In the genomic region with DNA sequence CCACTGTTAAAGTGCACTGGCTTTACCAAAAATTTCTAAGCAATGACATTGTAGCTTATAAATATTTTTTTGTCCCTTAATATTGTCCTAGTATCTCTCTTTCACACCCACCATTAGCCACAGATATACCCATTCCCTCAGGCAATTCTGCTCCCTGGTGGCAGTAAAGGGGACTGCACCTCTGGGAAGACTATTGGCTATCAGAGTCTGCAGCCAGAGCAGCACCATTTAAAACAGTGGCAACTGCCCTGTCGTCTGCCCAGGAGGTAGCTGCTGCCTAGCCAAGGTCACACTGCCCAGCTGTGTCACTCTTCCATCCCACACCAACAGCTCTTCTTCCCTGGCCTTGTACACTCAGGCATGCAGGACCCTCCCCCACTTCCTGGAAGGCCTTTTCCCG, we compare ENCODE assay signal across 9 mouse cellular contexts. TPM values are rescaled to one million over a fixed set of nuclear protein-coding genes. Genes with fewer than 3 reads are reported as not detected.
DNase-seq lines count a peak whose midpoint lies in the region; ATAC-seq and TF ChIP-seq lines count a peak whose summit lies in the region.
"Had no signal": no experiment of that assay in that cellular context is flagged by ENCODE, and none has a peak within 500 bp of the region (broad histone marks: within the 10 kb centered on the region; RNA-seq: fewer than 3 reads in every experiment).

No protein-coding gene starts in this region.

- no peak overlapping the region for H3K4me3 ChIP-seq in midbrain, embryonic 10.5 days
- H3K4me3 ChIP-seq in midbrain, embryonic 16.5 days (ENCODE audit: low read depth, low read length): no peak overlapping the region
- H3K4me3 ChIP-seq in hindbrain, postnatal 0 days (ENCODE audit: low read length): no peak overlapping the region
- no peak overlapping the region for H3K4me3 ChIP-seq in liver, adult 2 months (ENCODE audit: insufficient read depth, low read depth, low read length)
- H3K4me3 ChIP-seq in neural tube, embryonic 15.5 days (replicated peaks): no peak overlapping the region
- H3K4me3 ChIP-seq: neural tube, embryonic 12.5 days had no signal

- TF ChIP-seq CTCF in hindbrain, postnatal 0 days (IDR thresholded peaks at IDR 0.05; ENCODE audit: low read depth): peak; percentile 83
- peak; percentile 75 for TF ChIP-seq CTCF in liver, adult 2 months (IDR thresholded peaks at IDR 0.05; ENCODE audit: low read depth, low read length)

- 58% methylated on average over 2 of the region's 2 CpGs for WGBS in midbrain, embryonic 10.5 days
- 60% methylated on average over 2 of the region's 2 CpGs for WGBS in midbrain, embryonic 16.5 days
- WGBS in hindbrain, postnatal 0 days: 48% methylated on average over 2 of the region's 2 CpGs
- 59% methylated on average over 2 of the region's 2 CpGs for WGBS in liver, adult 2 months
- 56% methylated on average over 2 of the region's 2 CpGs for WGBS in neural tube, embryonic 15.5 days

- no peaks in the 10 kb centered on the region for H3K9me3 ChIP-seq in midbrain, embryonic 10.5 days (replicated peaks)
- no peaks in the 10 kb centered on the region for H3K9me3 ChIP-seq in midbrain, embryonic 16.5 days (replicated peaks; ENCODE audit: control insufficient read depth, low read length, poor library complexity, severe bottlenecking)
- no peaks in the 10 kb centered on the region for H3K9me3 ChIP-seq in hindbrain, postnatal 0 days (ENCODE audit: low read length)
- H3K9me3 ChIP-seq in neural tube, embryonic 15.5 days (replicated peaks): no peaks in the 10 kb centered on the region
- H3K9me3 ChIP-seq: neural tube, embryonic 12.5 days had no signal

- H3K36me3 ChIP-seq in midbrain, embryonic 10.5 days: no peaks in the 10 kb centered on the region
- no peaks in the 10 kb centered on the region for H3K36me3 ChIP-seq in midbrain, embryonic 16.5 days (ENCODE audit: control insufficient read depth, insufficient read depth, low read length)
- H3K36me3 ChIP-seq in hindbrain, postnatal 0 days (ENCODE audit: insufficient read depth, low read length): no peaks in the 10 kb centered on the region
- no peaks in the 10 kb centered on the region for H3K36me3 ChIP-seq in liver, adult 2 months (ENCODE audit: control insufficient read depth, insufficient read depth, low read length)
- H3K36me3 ChIP-seq in neural tube, embryonic 15.5 days: no peaks in the 10 kb centered on the region
- H3K36me3 ChIP-seq: neural tube, embryonic 12.5 days had no signal

- H3K4me2 ChIP-seq in midbrain, embryonic 16.5 days (ENCODE audit: low read length): no peak overlapping the region
- H3K4me2 ChIP-seq in hindbrain, postnatal 0 days (ENCODE audit: low read depth, low read length): no peak overlapping the region
- 0 out of 2 replicates have a peak overlapping the region, but pooled peaks have one; percentile 13 for H3K4me2 ChIP-seq in neural tube, embryonic 15.5 days
- H3K4me2 ChIP-seq: neural tube, embryonic 12.5 days had no signal

- H3K27me3 ChIP-seq in midbrain, embryonic 10.5 days (ENCODE audit: low read depth, poor library complexity, severe bottlenecking): peaks cover 4% of the 10 kb centered on the region; the same call in 1 of the 2 replicates
- no peaks in the 10 kb centered on the region for H3K27me3 ChIP-seq in midbrain, embryonic 16.5 days (ENCODE audit: control insufficient read depth, insufficient read depth, low read depth, low read length)
- H3K27me3 ChIP-seq in hindbrain, postnatal 0 days (ENCODE audit: insufficient read depth, low read length): no peaks in the 10 kb centered on the region
- no peaks in the 10 kb centered on the region for H3K27me3 ChIP-seq in liver, adult 2 months (ENCODE audit: control insufficient read depth, insufficient read depth, low read length)
- H3K27me3 ChIP-seq in neural tube, embryonic 15.5 days (replicated peaks): no peaks in the 10 kb centered on the region
- H3K27me3 ChIP-seq: neural tube, embryonic 12.5 days had no signal

- peaks cover 9% of the 10 kb centered on the region; the same call in 1 of the 2 replicates for H3K4me1 ChIP-seq in midbrain, embryonic 10.5 days
- no peaks in the 10 kb centered on the region; the same call in 1 of the 2 replicates for H3K4me1 ChIP-seq in midbrain, embryonic 16.5 days (ENCODE audit: control insufficient read depth, insufficient read depth, low read length)
- H3K4me1 ChIP-seq in hindbrain, postnatal 0 days (ENCODE audit: insufficient read depth, low read length): no peaks in the 10 kb centered on the region
- no peaks in the 10 kb centered on the region for H3K4me1 ChIP-seq in liver, adult 2 months (ENCODE audit: control insufficient read depth, insufficient read depth, low read length)
- peaks cover 9% of the 10 kb centered on the region; the same call in 1 of the 2 replicates for H3K4me1 ChIP-seq in neural tube, embryonic 15.5 days

- no peak for TF ChIP-seq POLR2A in liver, adult 2 months (IDR thresholded peaks at IDR 0.05; ENCODE audit: extremely low read depth, insufficient read depth, low read length)

- peak; percentile 58 for DNase-seq in midbrain, embryonic 10.5 days (ENCODE audit: low spot score)
- peak; percentile 44 for DNase-seq in brain, adult 2 months (ENCODE audit: low read depth, low spot score)
- DNase-seq in gastrocnemius, postnatal 10 days: peak; percentile 81
- DNase-seq in hindbrain, postnatal 0 days (ENCODE audit: low spot score): peak; percentile 66
- peak; percentile 36 for DNase-seq in liver, adult 2 months (ENCODE audit: extremely low read depth, low read depth, low spot score)
- DNase-seq in thymus, postnatal 0 days (ENCODE audit: low spot score): peak; percentile 60

- ATAC-seq in midbrain, embryonic 16.5 days: no peak
- ATAC-seq in hindbrain, postnatal 0 days: peak; percentile 30; the same call in 1 of the 2 replicates
- no peak for ATAC-seq in neural tube, embryonic 15.5 days (ENCODE audit: low FRiP score)

- H3K79me2 ChIP-seq in liver, adult 2 months (ENCODE audit: control insufficient read depth, insufficient read depth, low read length): no peaks in the 10 kb centered on the region

- H3K9ac ChIP-seq in midbrain, embryonic 16.5 days (ENCODE audit: low read depth, low read length): no peak overlapping the region
- H3K9ac ChIP-seq in hindbrain, postnatal 0 days (replicated peaks; ENCODE audit: low read length): no peak overlapping the region
- no peak overlapping the region for H3K9ac ChIP-seq in liver, adult 2 months (ENCODE audit: low read depth, low read length)
- no peak overlapping the region for H3K9ac ChIP-seq in neural tube, embryonic 15.5 days (replicated peaks)
- H3K9ac ChIP-seq: neural tube, embryonic 12.5 days had no signal

- no peak overlapping the region for H3K27ac ChIP-seq in midbrain, embryonic 10.5 days (replicated peaks)
- no peak overlapping the region for H3K27ac ChIP-seq in midbrain, embryonic 16.5 days (ENCODE audit: low read length)
- no peak overlapping the region for H3K27ac ChIP-seq in hindbrain, postnatal 0 days
- no peak overlapping the region for H3K27ac ChIP-seq in liver, adult 2 months (replicated peaks; ENCODE audit: insufficient read depth, low read depth, low read length)
- H3K27ac ChIP-seq in neural tube, embryonic 15.5 days (replicated peaks): peak overlapping the region; percentile 58
- H3K27ac ChIP-seq: neural tube, embryonic 12.5 days had no signal

RNA-seq across cellular contexts. Expression of a gene that starts 8.1 kb away (rescaled TPM):
- polyA plus RNA-seq in midbrain, embryonic 10.5 days (2016; fragmentation: Nextera tagmentation; extraction: Ambion mirVana): 0.62 and 0.93 TPM in 2 replicates
- 1.5 and 1.8 TPM in 2 replicates for polyA plus RNA-seq in midbrain, embryonic 16.5 days (2015; fragmentation: Nextera tagmentation; extraction: Ambion mirVana)
- 1 to 10 TPM; 1.2 to 2.8 TPM for total RNA-seq in gastrocnemius, postnatal 10 days (2021)
- total RNA-seq in hindbrain, postnatal 0 days (2014; rRNA removed): 2.1 and 3.0 TPM in 2 replicates
- polyA plus RNA-seq in hindbrain, postnatal 0 days (2015; fragmentation: Nextera tagmentation; extraction: Ambion mirVana): 2.0 and 2.6 TPM in 2 replicates
- under 0.01 and 0.07 TPM in 2 replicates for total RNA-seq in liver, adult 2 months (2014; rRNA removed)
- polyA plus RNA-seq in liver, adult 2 months (2012; rRNA removed): 0.02 TPM in 1 of 2 replicates, not detected in the other
- polyA plus RNA-seq in neural tube, embryonic 15.5 days (2015; fragmentation: Nextera tagmentation; extraction: Ambion mirVana): 1.8 and 3.9 TPM in 2 replicates
- 0.98 and 1.5 TPM in 2 replicates for polyA plus RNA-seq in thymus, postnatal 0 days (2015; fragmentation: Nextera tagmentation; extraction: Ambion mirVana)

RNA-seq across cellular contexts. Expression of a gene that starts 17.3 kb away (rescaled TPM):
- 136 and 142 TPM in 2 replicates for polyA plus RNA-seq in midbrain, embryonic 10.5 days (2016; fragmentation: Nextera tagmentation; extraction: Ambion mirVana)
- polyA plus RNA-seq in midbrain, embryonic 16.5 days (2015; fragmentation: Nextera tagmentation; extraction: Ambion mirVana): 90.6 and 90.7 TPM in 2 replicates
- total RNA-seq in gastrocnemius, postnatal 10 days (2021): 10 to 100 TPM; 14.3 to 16.9 TPM
- total RNA-seq in hindbrain, postnatal 0 days (2014; rRNA removed): 106 and 118 TPM in 2 replicates
- polyA plus RNA-seq in hindbrain, postnatal 0 days (2015; fragmentation: Nextera tagmentation; extraction: Ambion mirVana): 101 and 102 TPM in 2 replicates
- 11.9 and 13.4 TPM in 2 replicates for total RNA-seq in liver, adult 2 months (2014; rRNA removed)
- polyA plus RNA-seq in liver, adult 2 months (2012; rRNA removed): 45.6 and 47.7 TPM in 2 replicates
- polyA plus RNA-seq in neural tube, embryonic 15.5 days (2015; fragmentation: Nextera tagmentation; extraction: Ambion mirVana): 92.9 and 94.5 TPM in 2 replicates
- polyA plus RNA-seq in thymus, postnatal 0 days (2015; fragmentation: Nextera tagmentation; extraction: Ambion mirVana): 68.5 and 72.3 TPM in 2 replicates

RNA-seq across cellular contexts. Expression of a gene that starts 19.8 kb away (rescaled TPM):
- 0.69 and 1.1 TPM in 2 replicates for polyA plus RNA-seq in midbrain, embryonic 10.5 days (2016; fragmentation: Nextera tagmentation; extraction: Ambion mirVana)
- polyA plus RNA-seq in midbrain, embryonic 16.5 days (2015; fragmentation: Nextera tagmentation; extraction: Ambion mirVana): 1.1 and 2.2 TPM in 2 replicates
- 1 to 10 TPM; 1.6 to 1.9 TPM for total RNA-seq in gastrocnemius, postnatal 10 days (2021)
- total RNA-seq in hindbrain, postnatal 0 days (2014; rRNA removed): 1.2 and 1.9 TPM in 2 replicates
- 1.1 and 1.4 TPM in 2 replicates for polyA plus RNA-seq in hindbrain, postnatal 0 days (2015; fragmentation: Nextera tagmentation; extraction: Ambion mirVana)
- total RNA-seq in liver, adult 2 months (2014; rRNA removed): 1.3 and 3.4 TPM in 2 replicates
- 0.91 and 2.5 TPM in 2 replicates for polyA plus RNA-seq in liver, adult 2 months (2012; rRNA removed)
- 0.88 and 1.9 TPM in 2 replicates for polyA plus RNA-seq in neural tube, embryonic 15.5 days (2015; fragmentation: Nextera tagmentation; extraction: Ambion mirVana)
- polyA plus RNA-seq in thymus, postnatal 0 days (2015; fragmentation: Nextera tagmentation; extraction: Ambion mirVana): 0.29 and 1.0 TPM in 2 replicates

RNA-seq across cellular contexts. Expression of a gene that starts 33.8 kb away (rescaled TPM):
- 267 and 279 TPM in 2 replicates for polyA plus RNA-seq in midbrain, embryonic 10.5 days (2016; fragmentation: Nextera tagmentation; extraction: Ambion mirVana)
- polyA plus RNA-seq in midbrain, embryonic 16.5 days (2015; fragmentation: Nextera tagmentation; extraction: Ambion mirVana): 364 and 411 TPM in 2 replicates
- total RNA-seq in gastrocnemius, postnatal 10 days (2021): 100 to 1,000 TPM; 236 to 268 TPM
- 758 and 776 TPM in 2 replicates for total RNA-seq in hindbrain, postnatal 0 days (2014; rRNA removed)
- 708 and 751 TPM in 2 replicates for polyA plus RNA-seq in hindbrain, postnatal 0 days (2015; fragmentation: Nextera tagmentation; extraction: Ambion mirVana)
- 363 and 420 TPM in 2 replicates for total RNA-seq in liver, adult 2 months (2014; rRNA removed)
- polyA plus RNA-seq in liver, adult 2 months (2012; rRNA removed): 616 and 625 TPM in 2 replicates
- polyA plus RNA-seq in neural tube, embryonic 15.5 days (2015; fragmentation: Nextera tagmentation; extraction: Ambion mirVana): 493 and 522 TPM in 2 replicates
- polyA plus RNA-seq in thymus, postnatal 0 days (2015; fragmentation: Nextera tagmentation; extraction: Ambion mirVana): 228 and 233 TPM in 2 replicates
